Mouse (Mus musculus) layer of hippocampus, adult 11-12 months (tissue): ENCODE results near the gene Cyp4f17.
"Not testable (repeated sequence)": the region's sequence is repeated elsewhere in the genome, so short reads cannot be mapped to it uniquely, and the experiment has no call there.

Experiments
- DNase-seq: peaks from one replicate; pipeline ENCODE4 v3.0.0; 2022; ENCODE audit warnings: low spot score

Cyp4f17 gene

GRCm38 (mm10) chr17:32527748-32528147, 21.9 kb downstream of the Cyp4f17 start:
- no peak for DNase-seq

- peak; percentile 89 for DNase-seq
These were observed 22.8 kb downstream of the Cyp4f17 start for GRCm38 (mm10) chr17:32528408-32529337.

- not testable (repeated sequence) for DNase-seq
These were observed 26.5 kb downstream of the Cyp4f17 start for GRCm38 (mm10) chr17:32532356-32532755.

- DNase-seq = no peak
These were observed 28.2 kb downstream of the Cyp4f17 start for GRCm38 (mm10) chr17:32534068-32534467.

DNA sequence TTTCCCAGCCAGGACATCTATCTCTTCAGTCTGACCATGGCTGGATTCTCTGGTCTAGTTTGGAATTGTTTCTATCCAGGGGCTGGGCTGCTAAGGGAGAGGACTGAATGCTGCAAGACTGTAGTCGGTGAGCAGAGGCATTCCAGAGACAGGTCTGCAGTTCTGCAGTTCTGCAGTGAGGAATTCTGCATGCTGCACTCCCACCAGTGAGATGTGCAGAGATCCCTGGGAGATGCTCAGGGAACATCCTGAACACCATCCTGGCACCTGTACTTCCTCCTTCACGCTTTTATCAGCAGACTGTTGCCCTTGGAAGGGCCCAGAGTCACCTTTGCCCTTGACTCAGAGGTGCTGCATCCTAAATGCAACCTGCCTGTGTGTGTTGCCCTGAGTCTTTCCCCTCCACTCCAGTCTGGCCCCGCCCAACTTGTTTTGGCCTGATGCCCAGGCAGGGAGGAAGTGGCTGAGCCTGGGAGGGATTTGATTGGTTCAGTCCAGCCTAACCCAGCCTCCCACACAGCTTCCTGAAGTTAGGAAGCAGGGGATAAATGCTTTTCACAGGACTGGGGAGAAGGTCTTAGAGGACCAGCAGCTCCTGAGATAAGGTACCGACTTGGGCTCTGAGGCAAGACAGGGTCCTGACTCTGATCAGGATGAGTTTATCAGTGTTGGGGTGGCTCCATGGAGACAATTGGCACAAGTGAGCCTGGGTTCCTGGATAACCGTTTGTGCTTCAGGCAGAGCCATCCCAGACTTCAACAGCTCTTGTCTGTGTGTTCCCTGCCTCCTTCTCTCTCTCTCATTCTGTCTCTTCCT, 30.4 kb downstream of the Cyp4f17 start, which contains the start of gene Cyp4f16:
Gene Cyp4f16, plus strand, starts transcription at position 508 of the 816 bp plus-strand sequence.
- peak; percentile 78 for DNase-seq

DNA sequence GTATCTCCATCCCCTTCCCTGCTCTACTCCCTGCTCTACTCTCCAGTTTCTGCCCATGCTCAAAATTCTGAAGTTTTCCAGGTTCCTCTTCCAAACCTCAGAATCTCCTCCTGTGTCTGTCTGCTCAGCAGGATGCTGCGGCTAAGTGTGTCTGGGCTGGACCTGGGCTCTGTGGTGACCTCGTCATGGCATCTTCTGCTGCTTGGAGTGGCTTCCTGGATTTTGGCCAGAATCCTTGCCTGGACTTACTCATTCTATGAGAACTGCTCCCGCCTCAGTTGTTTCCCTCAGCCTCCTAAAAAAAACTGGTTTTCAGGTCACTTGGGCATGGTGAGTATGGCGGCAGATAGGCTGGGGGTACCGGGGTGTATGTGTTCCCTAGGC, 31.0 kb downstream of the Cyp4f17 start:
- no peak for DNase-seq

GRCm38 (mm10) chr17:32544792-32545191, 38.9 kb downstream of the Cyp4f17 start:
- not testable (repeated sequence) for DNase-seq

DNA sequence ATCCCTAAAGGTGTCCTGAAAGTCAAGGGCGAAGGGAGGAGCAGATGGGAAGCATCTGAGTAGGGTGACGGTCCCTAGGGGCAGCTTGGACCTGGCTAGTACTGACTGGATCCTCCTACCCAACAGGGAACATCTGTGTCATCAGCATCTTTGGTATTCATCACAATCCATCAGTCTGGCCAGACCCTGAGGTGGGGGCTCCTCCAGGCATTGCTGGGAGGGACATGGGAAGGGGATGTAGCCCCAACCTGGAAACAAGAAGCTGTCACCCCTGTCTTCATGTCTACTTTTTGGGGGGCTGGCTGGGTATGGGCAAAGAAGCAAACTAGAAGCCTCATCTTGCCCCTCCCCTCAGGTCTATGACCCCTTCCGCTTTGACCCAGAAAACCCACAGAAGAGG, 44.5 kb downstream of the Cyp4f17 start:
- DNase-seq = not testable (repeated sequence)

DNA sequence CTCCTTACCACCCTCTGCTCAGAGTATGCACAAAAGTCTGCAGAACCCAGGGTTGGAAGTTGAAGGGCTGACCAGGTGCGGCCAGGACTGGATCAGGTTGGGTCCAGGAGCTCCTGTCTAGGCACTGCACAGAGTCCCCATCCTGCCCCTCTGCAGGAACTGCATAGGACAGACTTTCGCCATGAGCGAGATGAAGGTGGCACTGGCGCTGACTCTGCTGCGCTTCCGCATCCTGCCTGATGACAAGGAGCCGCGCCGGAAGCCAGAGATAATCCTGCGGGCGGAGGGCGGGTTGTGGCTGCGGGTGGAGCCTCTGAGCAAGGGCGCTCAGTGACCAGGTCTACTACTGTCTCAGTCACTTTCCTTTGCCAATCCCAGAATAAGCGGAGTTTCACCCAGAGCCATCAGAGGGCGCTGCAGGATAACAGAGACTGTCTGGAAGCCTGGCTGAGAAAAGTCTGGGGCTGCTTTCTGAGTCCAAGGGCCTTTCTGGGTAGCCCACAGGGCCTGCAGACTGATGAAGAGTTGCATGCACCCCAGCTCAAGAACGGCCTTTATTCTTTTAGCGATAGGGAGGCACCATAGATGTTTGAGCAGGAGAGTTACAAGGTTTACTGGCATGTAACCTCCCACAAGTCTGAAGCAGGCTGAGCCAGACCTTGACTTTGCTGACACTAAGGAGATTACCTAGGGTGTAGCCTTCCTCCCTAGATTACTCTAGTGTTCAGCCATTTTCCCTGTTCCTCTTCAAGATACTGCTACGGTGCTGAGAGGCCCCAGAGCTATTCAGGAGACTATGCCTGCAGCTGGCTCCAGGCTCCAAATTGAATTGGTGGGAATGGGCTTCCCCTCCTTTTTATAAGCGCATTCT, 45.3 kb downstream of the Cyp4f17 start:
- DNase-seq = peak; percentile 90

DNA sequence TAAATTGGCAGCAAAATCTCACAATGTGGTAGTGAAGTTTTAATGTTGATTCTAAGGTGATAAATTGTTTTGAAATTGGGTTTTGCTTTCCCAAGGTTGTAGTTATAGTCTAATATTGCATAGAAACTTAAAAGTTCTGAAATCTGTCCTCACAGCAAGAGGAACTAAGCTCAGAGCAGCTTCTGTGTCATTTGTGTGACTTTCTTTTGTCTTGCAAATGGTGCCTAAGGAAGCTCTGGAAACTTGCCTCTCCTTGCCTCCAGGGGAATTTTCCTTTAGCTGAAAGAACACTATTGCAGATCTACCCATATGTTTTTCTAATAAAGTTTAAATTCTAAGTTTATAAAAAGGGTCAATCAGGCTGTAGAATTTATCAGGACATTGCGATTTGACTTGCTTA, 47.2 kb downstream of the Cyp4f17 start:
- not testable (repeated sequence) for DNase-seq

- DNase-seq = not testable (repeated sequence)
These were observed 48.5 kb downstream of the Cyp4f17 start for GRCm38 (mm10) chr17:32554368-32554767.

- DNase-seq = not testable (repeated sequence)
These were observed 57.5 kb downstream of the Cyp4f17 start for GRCm38 (mm10) chr17:32563301-32563700.

GRCm38 (mm10) chr17:32573286-32573685, 67.4 kb downstream of the Cyp4f17 start:
- not testable (repeated sequence) for DNase-seq

DNA sequence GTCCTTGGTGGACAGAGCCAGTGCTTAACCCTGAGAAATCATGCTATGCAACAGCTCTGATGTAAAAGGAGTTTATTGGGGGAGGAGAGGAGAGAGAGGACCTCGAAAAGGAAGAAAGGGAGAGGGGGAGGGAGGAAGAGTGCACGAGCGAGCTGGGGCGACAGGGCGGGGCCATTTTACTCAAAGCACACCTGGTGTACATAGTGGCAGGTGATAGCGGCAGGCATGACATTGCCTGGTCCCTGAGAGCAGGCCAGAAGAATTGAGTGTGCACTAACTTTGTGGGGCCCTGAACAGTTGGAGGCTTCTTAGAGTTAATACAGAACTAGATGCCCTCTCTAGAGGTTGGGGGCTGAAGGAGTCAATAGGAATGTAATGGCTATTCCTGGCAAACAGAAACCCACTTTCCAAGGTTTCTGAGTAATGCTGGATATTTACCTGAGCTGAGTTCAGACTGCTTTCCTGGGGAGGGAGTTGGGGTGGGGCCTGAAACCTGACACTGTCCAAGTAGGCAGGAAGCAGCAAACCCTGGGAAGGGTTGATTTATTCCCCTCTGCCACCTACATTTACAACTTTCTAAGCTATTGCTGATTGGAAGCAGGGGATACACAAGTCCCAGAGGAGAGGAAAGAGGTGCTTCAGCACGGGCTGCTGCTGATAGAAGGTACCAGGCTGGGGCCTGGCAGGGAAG, 71.8 kb downstream of the Cyp4f17 start:
- DNase-seq = no peak
